Mouse (Mus musculus): ENCODE measurements around the gene Susd6. TPM values are rescaled to one million over a fixed set of nuclear protein-coding genes. Genes with fewer than 3 reads are reported as not detected.

Gene Susd6
- polyA plus RNA-seq, 1 experiment from 2014 or later: 14.3 TPM

DNA sequence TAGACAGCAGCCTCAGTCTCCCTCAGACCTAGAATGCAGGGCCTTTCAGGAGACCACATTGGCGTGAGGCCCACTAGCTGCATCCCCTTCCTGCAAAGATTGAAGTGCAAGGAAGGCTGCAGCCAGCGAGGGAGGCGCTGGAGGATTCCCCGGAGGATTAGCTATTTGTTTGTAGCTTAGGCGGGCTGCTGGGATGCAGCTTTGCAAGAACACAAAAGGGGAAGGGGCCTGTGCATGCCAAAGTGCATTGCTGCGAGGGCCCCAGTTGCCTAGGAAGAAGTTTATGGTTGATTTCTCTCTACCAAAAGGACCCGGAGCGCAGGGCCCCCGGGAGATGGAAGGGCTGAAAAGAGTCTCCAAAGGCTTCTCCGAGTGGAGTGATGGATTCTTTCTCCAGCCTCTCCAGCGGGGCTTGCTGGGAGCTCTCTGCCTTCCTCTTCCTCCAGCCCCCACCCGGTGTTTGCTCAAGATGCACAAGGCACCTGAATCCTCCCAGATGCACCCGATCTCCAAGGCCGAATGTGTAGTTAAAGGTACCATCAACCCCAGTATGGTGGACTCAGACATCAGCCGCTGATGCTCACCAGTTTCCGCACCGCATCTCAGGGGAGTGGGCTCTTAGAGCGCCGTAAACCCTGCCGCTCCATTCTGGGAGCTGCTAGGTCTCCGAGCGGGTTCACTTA is 30.5 kb upstream of the Susd6 start:
- H3K4me3 ChIP-seq (replicated peaks; ENCODE audit: low read depth, low read length): peak overlapping the region; percentile 64
- H3K27me3 ChIP-seq (ENCODE audit: control insufficient read depth, insufficient read depth, low read length): no peaks in the 10 kb centered on the region
- peaks cover 42% of the 10 kb centered on the region for H3K36me3 ChIP-seq (ENCODE audit: control insufficient read depth, insufficient read depth, low read length)
- H3K4me2 ChIP-seq (ENCODE audit: low read length): peak overlapping the region; percentile 73
- H3K27ac ChIP-seq (replicated peaks; ENCODE audit: low read depth, low read length): peak overlapping the region; percentile 97
- H3K4me1 ChIP-seq (ENCODE audit: control insufficient read depth, insufficient read depth, low read length): peaks cover 7% of the 10 kb centered on the region; the same call in 1 of the 2 replicates
- WGBS: under 1% methylated on average over 22 of the region's 22 CpGs
- DNase-seq (peak; percentile 89), ATAC-seq (ENCODE audit: low FRiP score, low TSS enrichment) (peak; percentile 56)
- H3K9ac ChIP-seq (replicated peaks; ENCODE audit: low read length): peak overlapping the region; percentile 95
- peaks cover 37% of the 10 kb centered on the region for H3K9me3 ChIP-seq (ENCODE audit: control insufficient read depth, low read length)

DNA sequence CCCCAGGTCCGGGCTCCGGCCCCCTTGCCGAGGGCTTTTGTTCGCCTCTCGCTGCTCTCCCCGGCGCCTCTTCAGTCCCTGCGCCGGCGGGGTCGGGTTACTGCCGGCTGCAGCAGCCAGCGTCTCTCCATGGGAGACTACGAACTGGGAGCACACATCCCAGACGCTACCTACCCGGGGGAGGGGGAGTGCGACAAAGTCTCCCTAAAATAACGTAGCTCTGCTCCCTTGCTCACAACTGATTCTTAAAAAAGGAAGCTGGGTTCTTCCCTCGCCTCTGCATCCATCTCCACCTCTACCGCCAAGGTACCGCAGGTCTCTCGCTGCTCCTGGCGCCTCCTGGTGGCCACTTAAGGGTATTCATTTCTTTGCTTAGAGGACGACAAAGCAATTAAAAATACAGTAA is 29.9 kb upstream of the Susd6 start, which contains the start of gene Ccdc177:
Ccdc177 (minus strand) TSS at position 292 of the 406 bp plus-strand sequence.
- H3K4me2 ChIP-seq (ENCODE audit: low read length): peak within 1 kb of the TSS; percentile 73
- H3K36me3 ChIP-seq (ENCODE audit: control insufficient read depth, insufficient read depth, low read length): peaks cover 37% of the 10 kb centered on the region
- peak within 1 kb of the TSS; percentile 97 for H3K27ac ChIP-seq (replicated peaks; ENCODE audit: low read depth, low read length)
- H3K9me3 ChIP-seq (ENCODE audit: control insufficient read depth, low read length): peaks cover 33% of the 10 kb centered on the region
- H3K9ac ChIP-seq (replicated peaks; ENCODE audit: low read length): peak within 1 kb of the TSS; percentile 95
- DNase-seq (peak; percentile 95), ATAC-seq (ENCODE audit: low FRiP score, low TSS enrichment) (peak; percentile 71)
- H3K4me1 ChIP-seq (ENCODE audit: control insufficient read depth, insufficient read depth, low read length): peaks cover 7% of the 10 kb centered on the region; the same call in 1 of the 2 replicates
- H3K27me3 ChIP-seq (ENCODE audit: control insufficient read depth, insufficient read depth, low read length): no peaks in the 10 kb centered on the region
- WGBS: 0% methylated on average over 24 of the region's 24 CpGs
- H3K4me3 ChIP-seq (replicated peaks; ENCODE audit: low read depth, low read length): peak within 1 kb of the TSS; percentile 64

DNA sequence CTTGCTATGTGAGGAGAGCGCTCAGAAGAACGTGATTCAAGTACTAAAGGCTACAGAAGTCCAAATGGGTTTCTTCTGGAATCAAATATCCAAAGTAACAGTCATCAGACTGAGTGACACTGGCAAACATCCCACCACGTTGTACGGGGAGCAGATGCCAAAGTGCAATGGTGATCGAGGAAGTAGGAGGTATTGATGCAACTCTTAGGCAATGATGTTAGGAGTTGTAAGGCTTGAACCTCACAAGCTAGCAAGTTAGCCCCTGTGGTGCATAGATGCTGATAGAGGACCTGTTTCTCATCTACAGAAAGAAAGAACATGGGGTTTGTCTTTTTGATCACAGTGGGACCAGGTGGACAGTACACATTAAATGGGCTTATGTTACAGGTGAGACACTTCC is 27.3 kb upstream of the Susd6 start:
- ATAC-seq (ENCODE audit: low FRiP score, low TSS enrichment) (no peak), DNase-seq (no peak)
- Histone ChIP-seq H3K4me1 (ENCODE audit: control insufficient read depth, insufficient read depth, low read length) (peaks cover 7% of the 10 kb centered on the region; the same call in 1 of the 2 replicates), H3K9me3 (ENCODE audit: control insufficient read depth, low read length) (peaks cover 8% of the 10 kb centered on the region), H3K36me3 (ENCODE audit: control insufficient read depth, insufficient read depth, low read length) (peaks cover 11% of the 10 kb centered on the region), H3K9ac (replicated peaks; ENCODE audit: low read length) (no peak overlapping the region), H3K4me3 (replicated peaks; ENCODE audit: low read depth, low read length) (no peak overlapping the region), H3K4me2 (ENCODE audit: low read length) (no peak overlapping the region), H3K27ac (replicated peaks; ENCODE audit: low read depth, low read length) (no peak overlapping the region), H3K27me3 (ENCODE audit: control insufficient read depth, insufficient read depth, low read length) (no peaks in the 10 kb centered on the region)
- 93% methylated on average over 5 of the region's 5 CpGs for WGBS

DNA sequence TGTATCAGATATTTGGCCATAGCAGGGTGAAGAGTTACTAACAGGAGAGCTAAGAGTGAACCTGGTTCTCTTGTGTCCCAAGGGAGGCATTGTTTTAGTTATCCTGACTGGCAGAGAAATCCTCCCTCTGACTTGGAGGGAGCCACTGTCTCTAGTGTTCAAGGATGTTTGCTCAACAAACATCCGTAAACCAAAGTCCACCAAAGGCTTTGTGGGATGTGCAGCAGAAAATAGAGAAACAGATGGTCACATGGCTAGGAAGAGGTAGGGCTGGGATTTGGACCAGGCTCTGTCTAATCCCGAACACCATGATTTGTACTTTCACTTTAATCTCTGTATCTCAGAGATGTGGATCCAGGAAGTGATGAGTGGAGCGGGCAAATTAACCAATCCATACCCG is 26.2 kb upstream of the Susd6 start:
- Histone ChIP-seq H3K9ac (replicated peaks; ENCODE audit: low read length) (no peak overlapping the region), H3K36me3 (ENCODE audit: control insufficient read depth, insufficient read depth, low read length) (no peaks in the 10 kb centered on the region), H3K27ac (replicated peaks; ENCODE audit: low read depth, low read length) (no peak overlapping the region), H3K4me3 (replicated peaks; ENCODE audit: low read depth, low read length) (no peak overlapping the region), H3K27me3 (ENCODE audit: control insufficient read depth, insufficient read depth, low read length) (no peaks in the 10 kb centered on the region), H3K4me2 (ENCODE audit: low read length) (no peak overlapping the region), H3K9me3 (ENCODE audit: control insufficient read depth, low read length) (no peaks in the 10 kb centered on the region), H3K4me1 (ENCODE audit: control insufficient read depth, insufficient read depth, low read length) (peaks cover 2% of the 10 kb centered on the region; the same call in 1 of the 2 replicates)
- DNase-seq (no peak), ATAC-seq (ENCODE audit: low FRiP score, low TSS enrichment) (no peak)
- 82% methylated on average over 4 of the region's 4 CpGs for WGBS

DNA sequence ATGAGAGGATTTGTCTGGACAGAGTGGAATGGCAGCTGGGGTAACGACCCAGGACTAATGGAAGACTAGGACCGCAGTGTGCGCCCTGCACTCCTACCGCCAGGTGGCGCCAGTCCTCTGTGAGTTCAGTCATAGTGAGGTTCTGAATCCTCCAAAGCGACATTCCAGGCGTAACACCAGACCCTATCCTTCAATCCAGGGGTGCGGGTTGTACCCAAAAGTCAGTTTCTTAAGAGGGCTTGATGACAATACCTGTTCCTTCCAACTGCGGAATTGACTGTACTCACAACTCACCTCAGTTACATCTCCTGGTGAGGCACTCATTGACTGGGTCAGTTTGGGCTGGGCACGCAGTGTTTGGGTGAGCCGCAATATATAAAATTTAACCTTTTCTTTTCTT is 20.6 kb upstream of the Susd6 start:
- Histone ChIP-seq H3K36me3 (ENCODE audit: control insufficient read depth, insufficient read depth, low read length) (no peaks in the 10 kb centered on the region), H3K9me3 (ENCODE audit: control insufficient read depth, low read length) (no peaks in the 10 kb centered on the region), H3K27me3 (ENCODE audit: control insufficient read depth, insufficient read depth, low read length) (no peaks in the 10 kb centered on the region), H3K4me1 (ENCODE audit: control insufficient read depth, insufficient read depth, low read length) (no peaks in the 10 kb centered on the region), H3K4me2 (ENCODE audit: low read length) (peak overlapping the region; percentile 29; the same call in 1 of the 2 replicates), H3K9ac (replicated peaks; ENCODE audit: low read length) (no peak overlapping the region), H3K4me3 (replicated peaks; ENCODE audit: low read depth, low read length) (no peak overlapping the region), H3K27ac (replicated peaks; ENCODE audit: low read depth, low read length) (no peak overlapping the region)
- ATAC-seq (ENCODE audit: low FRiP score, low TSS enrichment) (peak; percentile 69; the same call in 1 of the 2 replicates), DNase-seq (peak; percentile 96)
- 19% methylated on average over 11 of the region's 11 CpGs for WGBS

DNA sequence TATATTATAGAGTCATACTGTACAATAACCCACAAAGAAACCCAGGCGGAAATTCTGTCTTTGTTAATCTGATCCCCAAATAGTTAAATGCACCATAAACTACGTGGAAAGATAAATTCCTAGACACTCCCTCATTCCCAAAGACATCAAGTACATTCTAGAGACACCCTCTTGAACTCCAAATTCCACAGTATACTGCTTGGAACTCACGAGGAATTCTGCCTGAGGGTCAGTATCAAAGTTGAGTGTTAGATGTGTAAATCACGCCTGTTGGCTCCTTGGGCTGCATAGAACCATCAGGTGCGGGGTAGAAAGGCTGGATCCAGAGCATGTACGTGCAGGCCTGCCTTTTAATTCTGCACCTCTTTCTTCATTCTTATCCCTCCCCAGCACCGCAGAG is 15.5 kb upstream of the Susd6 start:
- no peaks in the 10 kb centered on the region for H3K36me3 ChIP-seq (ENCODE audit: control insufficient read depth, insufficient read depth, low read length)
- H3K4me2 ChIP-seq (ENCODE audit: low read length): no peak overlapping the region
- no peak overlapping the region for H3K9ac ChIP-seq (replicated peaks; ENCODE audit: low read length)
- no peaks in the 10 kb centered on the region for H3K9me3 ChIP-seq (ENCODE audit: control insufficient read depth, low read length)
- DNase-seq (no peak), ATAC-seq (ENCODE audit: low FRiP score, low TSS enrichment) (no peak)
- 64% methylated on average over 7 of the region's 7 CpGs for WGBS
- no peak overlapping the region for H3K4me3 ChIP-seq (replicated peaks; ENCODE audit: low read depth, low read length)
- no peak overlapping the region for H3K27ac ChIP-seq (replicated peaks; ENCODE audit: low read depth, low read length)
- no peaks in the 10 kb centered on the region for H3K27me3 ChIP-seq (ENCODE audit: control insufficient read depth, insufficient read depth, low read length)
- H3K4me1 ChIP-seq (ENCODE audit: control insufficient read depth, insufficient read depth, low read length): no peaks in the 10 kb centered on the region

DNA sequence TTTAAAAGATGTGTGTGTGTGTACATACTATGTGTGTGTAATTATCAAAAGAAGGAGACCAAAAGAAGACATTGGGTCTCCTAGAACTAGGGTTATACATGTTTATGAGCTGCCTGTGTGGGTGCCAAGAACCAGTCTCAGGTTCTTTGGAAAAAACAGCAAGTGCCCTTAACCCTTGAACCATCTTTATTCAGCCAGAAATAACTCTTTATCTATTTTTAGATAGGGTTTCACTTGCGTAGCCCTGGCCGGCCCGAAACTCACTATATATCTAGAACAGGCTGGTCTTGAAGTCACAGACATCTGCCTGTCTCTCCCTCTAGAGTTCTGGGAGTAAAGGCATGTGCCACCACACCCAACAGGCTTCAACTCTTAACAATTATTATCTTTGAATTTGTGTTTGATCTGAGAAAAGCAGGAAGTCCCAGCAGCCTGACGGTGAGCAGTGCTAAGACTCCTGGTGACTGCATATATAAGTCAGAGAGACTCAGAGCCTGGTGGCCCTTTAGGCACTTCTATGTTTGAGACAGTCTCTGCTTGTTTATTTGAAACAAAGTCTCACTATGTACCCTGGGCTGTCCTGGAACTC is 14.2 kb upstream of the Susd6 start:
- Histone ChIP-seq H3K4me2 (ENCODE audit: low read length) (no peak overlapping the region), H3K27ac (replicated peaks; ENCODE audit: low read depth, low read length) (no peak overlapping the region), H3K4me1 (ENCODE audit: control insufficient read depth, insufficient read depth, low read length) (no peaks in the 10 kb centered on the region), H3K9ac (replicated peaks; ENCODE audit: low read length) (no peak overlapping the region), H3K9me3 (ENCODE audit: control insufficient read depth, low read length) (no peaks in the 10 kb centered on the region), H3K27me3 (ENCODE audit: control insufficient read depth, insufficient read depth, low read length) (no peaks in the 10 kb centered on the region), H3K36me3 (ENCODE audit: control insufficient read depth, insufficient read depth, low read length) (no peaks in the 10 kb centered on the region), H3K4me3 (replicated peaks; ENCODE audit: low read depth, low read length) (no peak overlapping the region)
- ATAC-seq (ENCODE audit: low FRiP score, low TSS enrichment): no peak
- DNase-seq: no peak
- WGBS: 89% methylated on average over 4 of the region's 4 CpGs

DNA sequence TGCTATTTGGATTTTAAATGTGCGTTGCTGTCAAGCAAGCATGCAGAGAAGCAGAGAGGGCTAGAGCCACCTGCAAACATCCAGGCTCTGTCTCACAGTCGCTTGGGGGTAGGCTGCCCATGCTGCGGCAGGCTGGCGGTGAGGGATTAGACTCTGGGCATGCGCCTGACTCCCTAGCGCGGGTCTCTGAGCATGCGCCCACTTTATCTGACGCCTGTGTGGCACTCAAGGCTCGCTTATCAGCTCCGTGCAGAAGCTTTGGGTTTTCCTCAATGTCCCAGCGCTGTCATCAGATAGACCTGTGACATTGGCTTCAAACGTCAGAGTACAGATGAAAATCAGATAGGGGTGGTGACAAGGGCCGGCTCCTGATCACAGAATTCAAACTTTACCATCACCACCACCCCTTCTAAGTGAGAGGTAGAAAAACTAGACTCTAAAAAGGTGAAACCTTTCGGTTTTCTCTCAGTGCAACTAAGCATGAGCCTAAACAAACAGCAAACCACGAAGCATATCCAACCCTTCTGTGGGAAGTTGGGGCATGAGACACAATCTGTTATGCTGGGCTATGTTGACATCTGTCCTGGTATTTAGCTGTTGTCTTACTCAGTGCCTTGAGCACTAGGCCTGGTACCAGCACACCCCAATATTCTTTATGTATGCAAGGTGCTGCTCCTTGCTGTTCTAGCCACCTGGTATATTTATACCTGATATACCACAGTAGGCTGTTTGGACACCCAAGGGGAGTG is 11.9 kb upstream of the Susd6 start:
- DNase-seq: peak; percentile 49
- H3K4me3 ChIP-seq (replicated peaks; ENCODE audit: low read depth, low read length): no peak overlapping the region
- no peaks in the 10 kb centered on the region for H3K9me3 ChIP-seq (ENCODE audit: control insufficient read depth, low read length)
- no peak overlapping the region for H3K4me2 ChIP-seq (ENCODE audit: low read length)
- ATAC-seq (ENCODE audit: low FRiP score, low TSS enrichment): no peak
- no peak overlapping the region for H3K27ac ChIP-seq (replicated peaks; ENCODE audit: low read depth, low read length)
- no peaks in the 10 kb centered on the region for H3K4me1 ChIP-seq (ENCODE audit: control insufficient read depth, insufficient read depth, low read length)
- no peak overlapping the region for H3K9ac ChIP-seq (replicated peaks; ENCODE audit: low read length)
- H3K36me3 ChIP-seq (ENCODE audit: control insufficient read depth, insufficient read depth, low read length): no peaks in the 10 kb centered on the region
- 71% methylated on average over 16 of the region's 16 CpGs for WGBS
- H3K27me3 ChIP-seq (ENCODE audit: control insufficient read depth, insufficient read depth, low read length): no peaks in the 10 kb centered on the region
